Mouse (Mus musculus) midbrain, embryonic 14.5 days (tissue): ENCODE measurements at regions not wholly inside any gene's neighbourhood (a gene's known extent, or its start where the extent isn't known, plus 50 kb on each side); places are given as distances from the start of the nearest gene placed in this dataset.

Experiments
- ATAC-seq: fragments of 200-750 bp; cut with Nextera tagmentation; 2 replicates; pipeline ENCODE4 v1.8.0; 2017; ENCODE audit warnings: moderate number of reproducible peaks, moderate library complexity; ENCODE audit not compliant: low FRiP score, low TSS enrichment
- DNase-seq: peaks from one replicate; pipeline ENCODE4 v3.0.0-alpha.2; 2015
- H3K27ac ChIP-seq: fragments of 300-500 bp; sonication (generic); replicated peaks from 2 replicates; pipeline ENCODE4 v1.5.1; 2014; ENCODE audit warnings: mild to moderate bottlenecking, low read depth, low read length, moderate library complexity
- H3K27me3 ChIP-seq: fragments of 300-500 bp; sonication (generic); 2 replicates; pipeline ENCODE4 v1.6.1; 2014; ENCODE audit warnings: low read length, control low read depth, mixed read lengths; ENCODE audit not compliant: control insufficient read depth, insufficient read depth
- H3K36me3 ChIP-seq: fragments of 300-500 bp; sonication (generic); 2 replicates; pipeline ENCODE4 v1.6.1; 2014; ENCODE audit warnings: low read length, control low read depth; ENCODE audit not compliant: control insufficient read depth, insufficient read depth
- H3K4me1 ChIP-seq: fragments of 300-500 bp; sonication (generic); 2 replicates; pipeline ENCODE4 v1.6.1; 2014; ENCODE audit warnings: mild to moderate bottlenecking, antibody characterized with exemption, low read length, control low read depth; ENCODE audit not compliant: control insufficient read depth, insufficient read depth
- H3K4me2 ChIP-seq: fragments of 300-500 bp; sonication (generic); 2 replicates; pipeline ENCODE4 v1.6.1; 2014; ENCODE audit warnings: mild to moderate bottlenecking, low read length, moderate library complexity
- H3K4me3 ChIP-seq: fragments of 300-500 bp; sonication (generic); replicated peaks from 2 replicates; pipeline ENCODE4 v1.5.1; 2014; ENCODE audit warnings: low read depth, low read length
- H3K9ac ChIP-seq: fragments of 300-500 bp; sonication (generic); replicated peaks from 2 replicates; pipeline ENCODE4 v1.6.1; 2014; ENCODE audit warnings: mild to moderate bottlenecking, low read length, moderate library complexity
- H3K9me3 ChIP-seq: fragments of 300-500 bp; sonication (generic); 2 replicates; pipeline ENCODE4 v1.6.1; 2016; ENCODE audit warnings: low read length, control low read depth, mixed read lengths; ENCODE audit not compliant: control insufficient read depth
- WGBS: fragments of 180-500 bp; shearing (Covaris S2); extraction: QIAGEN DNeasy Blood & Tissue Kit; methylation state at CpG from one replicate; pipeline ENCODE4 v1.1.7; 2014; 5-methylcytosine and 5-hydroxymethylcytosine counted together

GRCm38 (mm10) chr11:65638211-65638610 is 149.9 kb downstream of the Map2k4 start:
- Histone ChIP-seq H3K27ac (no peak overlapping the region), H3K9me3 (no peaks in the 10 kb centered on the region), H3K9ac (no peak overlapping the region), H3K27me3 (no peaks in the 10 kb centered on the region), H3K4me2 (no peak overlapping the region), H3K4me1 (no peaks in the 10 kb centered on the region), H3K4me3 (no peak overlapping the region), H3K36me3 (no peaks in the 10 kb centered on the region)
- DNase-seq = no peak
- ATAC-seq = no peak
- WGBS = 91% methylated on average over 2 of the region's 2 CpGs

- Histone ChIP-seq H3K4me1 (no peaks in the 10 kb centered on the region), H3K27ac (no peak overlapping the region), H3K9ac (no peak overlapping the region), H3K36me3 (no peaks in the 10 kb centered on the region), H3K27me3 (no peaks in the 10 kb centered on the region), H3K4me3 (no peak overlapping the region), H3K4me2 (no peak overlapping the region), H3K9me3 (no peaks in the 10 kb centered on the region)
- WGBS = 80% methylated on average over 3 of the region's 3 CpGs
- DNase-seq (no peak), ATAC-seq (no peak)
These were observed 150.9 kb downstream of the Map2k4 start for GRCm38 (mm10) chr11:65637206-65637605.

GRCm38 (mm10) chr11:65635307-65635706 is 152.8 kb downstream of the Map2k4 start:
- no peaks in the 10 kb centered on the region for H3K27me3 ChIP-seq
- no peak for DNase-seq
- 85% methylated on average over 4 of the region's 4 CpGs for WGBS
- no peaks in the 10 kb centered on the region for H3K4me1 ChIP-seq
- H3K9me3 ChIP-seq = no peaks in the 10 kb centered on the region
- H3K36me3 ChIP-seq = no peaks in the 10 kb centered on the region
- H3K27ac ChIP-seq = no peak overlapping the region
- no peak overlapping the region for H3K4me3 ChIP-seq
- no peak for ATAC-seq
- no peak overlapping the region for H3K4me2 ChIP-seq
- no peak overlapping the region for H3K9ac ChIP-seq

- H3K27me3 ChIP-seq = no peaks in the 10 kb centered on the region
- no peak overlapping the region for H3K4me2 ChIP-seq
- no peaks in the 10 kb centered on the region for H3K4me1 ChIP-seq
- no peaks in the 10 kb centered on the region for H3K36me3 ChIP-seq
- H3K27ac ChIP-seq = no peak overlapping the region
- 85% methylated on average over 3 of the region's 3 CpGs for WGBS
- DNase-seq (peak; percentile 77), ATAC-seq (no peak)
- H3K4me3 ChIP-seq = no peak overlapping the region
- no peaks in the 10 kb centered on the region for H3K9me3 ChIP-seq
- no peak overlapping the region for H3K9ac ChIP-seq
These were observed 156.9 kb downstream of the Map2k4 start for GRCm38 (mm10) chr11:65631164-65631563.

- Histone ChIP-seq H3K4me3 (no peak overlapping the region), H3K9me3 (no peaks in the 10 kb centered on the region), H3K27ac (no peak overlapping the region), H3K4me1 (no peaks in the 10 kb centered on the region), H3K36me3 (no peaks in the 10 kb centered on the region), H3K27me3 (no peaks in the 10 kb centered on the region), H3K9ac (no peak overlapping the region), H3K4me2 (no peak overlapping the region)
- no peak for ATAC-seq
- peak; percentile 8 for DNase-seq
- 69% methylated on average over 1 of the region's 1 CpGs for WGBS
These were observed 157.7 kb downstream of the Map2k4 start for GRCm38 (mm10) chr11:65630436-65630835.

GRCm38 (mm10) chr11:65629320-65629719 is 158.8 kb downstream of the Map2k4 start:
- Histone ChIP-seq H3K9me3 (no peaks in the 10 kb centered on the region), H3K4me1 (no peaks in the 10 kb centered on the region), H3K36me3 (no peaks in the 10 kb centered on the region), H3K27ac (no peak overlapping the region), H3K27me3 (no peaks in the 10 kb centered on the region), H3K9ac (no peak overlapping the region), H3K4me3 (no peak overlapping the region), H3K4me2 (no peak overlapping the region)
- WGBS = 91% methylated on average over 5 of the region's 5 CpGs
- DNase-seq (no peak), ATAC-seq (no peak)

GRCm38 (mm10) chr11:65618976-65619375 is 169.1 kb downstream of the Map2k4 start:
- Histone ChIP-seq H3K4me3 (no peak overlapping the region), H3K4me2 (no peak overlapping the region), H3K27ac (no peak overlapping the region), H3K36me3 (no peaks in the 10 kb centered on the region), H3K9ac (no peak overlapping the region), H3K4me1 (no peaks in the 10 kb centered on the region), H3K9me3 (no peaks in the 10 kb centered on the region), H3K27me3 (no peaks in the 10 kb centered on the region)
- DNase-seq = no peak
- WGBS = 94% methylated on average over 4 of the region's 4 CpGs
- ATAC-seq = no peak

- H3K27ac ChIP-seq = no peak overlapping the region
- no peaks in the 10 kb centered on the region for H3K36me3 ChIP-seq
- no peak overlapping the region for H3K9ac ChIP-seq
- DNase-seq (no peak), ATAC-seq (no peak)
- no peak overlapping the region for H3K4me2 ChIP-seq
- no peaks in the 10 kb centered on the region for H3K4me1 ChIP-seq
- no peak overlapping the region for H3K4me3 ChIP-seq
- 91% methylated on average over 3 of the region's 3 CpGs for WGBS
- H3K9me3 ChIP-seq = no peaks in the 10 kb centered on the region
- no peaks in the 10 kb centered on the region for H3K27me3 ChIP-seq
These were observed 177.6 kb downstream of the Map2k4 start for GRCm38 (mm10) chr11:65610536-65610935.

GRCm38 (mm10) chr11:65609056-65609455 is 179.0 kb downstream of the Map2k4 start:
- ATAC-seq = no peak
- no peaks in the 10 kb centered on the region for H3K27me3 ChIP-seq
- H3K9ac ChIP-seq = no peak overlapping the region
- H3K9me3 ChIP-seq = no peaks in the 10 kb centered on the region
- no peak for DNase-seq
- no peak overlapping the region for H3K27ac ChIP-seq
- H3K4me2 ChIP-seq = no peak overlapping the region
- H3K36me3 ChIP-seq = no peaks in the 10 kb centered on the region
- no peaks in the 10 kb centered on the region for H3K4me1 ChIP-seq
- H3K4me3 ChIP-seq = no peak overlapping the region
- 81% methylated on average over 4 of the region's 4 CpGs for WGBS
